Mouse (Mus musculus) gonadal fat pad, adult 2 months (tissue): ENCODE results near the gene Phf24. TPM values are rescaled to one million over a fixed set of nuclear protein-coding genes. Genes with fewer than 3 reads are reported as not detected.

Source experiments
- polyA plus RNA-seq: library from polyadenylated mRNA; depleted of rRNA; stranded (reverse); fragments of >200 nt; gene quantifications from 2 replicates; pipeline ENCODE4 v1.2.3, GENCODE M21; 2012; rRNA removed

Gene Phf24
- polyA plus RNA-seq, 1 experiment = 1.6 TPM

Other genes starting within 250 kb of the Phf24 start
- not detected in 2 replicates for gene 4930578G10Rik, start 181.1 kb upstream of the Phf24 start, polyA plus RNA-seq
- 17.8 and 20.5 TPM in 2 replicates for gene Ccl19, start 160.1 kb upstream of the Phf24 start, polyA plus RNA-seq
- gene Ccl21a, start 142.7 kb upstream of the Phf24 start, polyA plus RNA-seq = 79.4 and 95.3 TPM in 2 replicates
- 0.04 TPM in 2 replicates for gene Fam205a1, start 62.8 kb upstream of the Phf24 start, polyA plus RNA-seq
- gene Gm12394, start 59.9 kb upstream of the Phf24 start, polyA plus RNA-seq = 0.03 and 0.04 TPM in 2 replicates
- gene Fam205c, start 42.4 kb upstream of the Phf24 start, polyA plus RNA-seq = 0.54 and 0.86 TPM in 2 replicates
- gene Dnajb5, start 33.2 kb downstream of the Phf24 start, polyA plus RNA-seq = 11.1 and 12.7 TPM in 2 replicates
- gene 1700022I11Rik, start 52.9 kb downstream of the Phf24 start, polyA plus RNA-seq = 0.22 TPM in 1 of 2 replicates, not detected in the other
- gene Vcp, start 83.8 kb downstream of the Phf24 start, polyA plus RNA-seq = 142 and 179 TPM in 2 replicates
- gene Fancg, start 93.8 kb downstream of the Phf24 start, polyA plus RNA-seq = 10.8 and 13.5 TPM in 2 replicates
- 18.0 and 24.3 TPM in 2 replicates for gene Pigo, start 109.2 kb downstream of the Phf24 start, polyA plus RNA-seq
- gene Stoml2, start 115.0 kb downstream of the Phf24 start, polyA plus RNA-seq = 68.2 and 103 TPM in 2 replicates
- gene Fam214b, start 129.6 kb downstream of the Phf24 start, polyA plus RNA-seq = 25.4 and 27.6 TPM in 2 replicates
- 22.1 and 22.4 TPM in 2 replicates for gene Unc13b, start 142.3 kb downstream of the Phf24 start, polyA plus RNA-seq